Mouse (Mus musculus) testis, postnatal 14 days (tissue): ENCODE data around the gene Tmem117.

ENCODE experiments used
- DNase-seq: peaks from one replicate; pipeline ENCODE4 v3.0.0; 2021; ENCODE audit warnings: low spot score

Gene Tmem117

DNA sequence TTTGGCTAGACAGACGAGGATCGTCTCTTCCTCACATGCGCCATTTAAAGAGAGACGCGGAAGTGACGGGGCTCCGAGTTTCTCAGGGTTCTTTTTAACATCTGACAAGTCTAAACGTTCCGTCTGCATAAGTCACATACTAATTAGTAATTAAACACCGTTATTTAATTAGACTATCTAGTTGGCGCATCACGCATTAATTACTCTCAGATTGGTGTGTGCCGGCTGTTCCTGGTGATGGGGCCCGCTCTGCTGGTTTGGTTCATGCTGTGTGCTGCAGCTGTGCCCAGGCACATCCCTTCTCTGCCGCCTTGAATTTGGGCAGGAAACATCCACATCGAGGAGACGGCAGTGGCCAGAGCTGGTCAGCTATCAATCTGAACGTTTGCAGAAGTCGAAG is 142.7 kb downstream of the Tmem117 start:
- no peak for DNase-seq

DNA sequence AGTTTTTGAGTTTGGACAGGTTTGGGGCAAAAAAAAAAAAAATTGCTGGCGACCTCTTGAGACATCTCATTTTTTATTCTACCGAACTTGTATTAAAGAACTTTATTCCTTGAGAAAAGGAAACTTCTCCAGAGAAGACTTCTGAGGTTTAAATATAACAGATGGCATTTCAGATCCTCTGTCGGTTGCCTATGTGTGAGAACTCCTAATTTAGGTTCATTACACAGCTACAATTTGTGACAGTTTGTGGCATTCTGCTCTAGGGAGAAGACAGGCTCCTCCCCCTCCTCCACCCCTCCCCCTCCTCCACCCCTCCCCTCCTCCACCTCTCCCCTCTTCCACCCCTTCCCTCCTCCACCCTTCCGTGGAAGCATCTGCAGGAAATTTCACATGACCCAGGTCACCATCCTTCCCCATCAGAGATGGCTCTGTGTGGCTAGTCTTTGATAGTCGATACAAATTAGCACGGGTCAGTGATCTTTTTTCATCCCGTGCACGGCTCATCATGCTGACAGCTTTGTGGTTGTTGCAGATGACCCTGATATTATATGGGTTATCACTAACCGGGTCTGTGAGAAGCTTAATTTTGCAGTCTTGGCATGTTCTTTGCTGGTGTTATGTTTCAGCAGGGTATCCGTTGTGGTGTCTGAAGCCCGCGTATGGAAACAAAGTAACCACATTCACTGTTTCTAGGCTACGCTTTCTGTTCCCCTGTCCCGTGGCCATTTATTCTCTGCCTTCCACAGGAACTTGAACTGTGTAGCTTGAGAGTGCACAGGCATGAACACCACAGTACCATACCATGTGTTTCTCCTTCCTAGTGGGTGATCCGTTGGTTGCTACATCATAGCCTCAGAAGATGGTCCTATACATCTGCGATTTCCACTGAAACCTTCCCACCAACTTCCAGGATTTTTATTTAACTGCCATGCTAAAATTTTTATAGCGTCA is 147.4 kb downstream of the Tmem117 start:
- peak; percentile 12 for DNase-seq

DNA sequence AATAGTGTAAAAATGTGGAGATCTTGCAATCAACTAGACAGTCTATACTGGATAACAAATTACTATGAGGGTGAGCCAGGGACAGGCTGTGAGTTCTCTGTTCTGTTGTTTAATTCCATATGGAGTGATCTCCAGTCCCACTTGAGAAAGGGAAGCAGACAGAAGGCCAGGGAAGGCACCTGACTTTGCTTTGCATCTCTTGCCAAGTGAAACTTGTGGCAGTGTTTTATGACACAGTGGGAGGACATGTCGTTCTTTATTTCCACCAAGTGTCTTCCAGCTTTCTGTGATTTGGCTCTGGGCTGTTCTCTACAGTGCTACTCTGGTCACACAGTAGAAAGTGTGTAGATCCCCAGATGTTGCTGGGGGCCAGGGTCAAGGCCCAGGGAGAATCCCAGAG is 152.5 kb downstream of the Tmem117 start:
- DNase-seq = no peak

DNA sequence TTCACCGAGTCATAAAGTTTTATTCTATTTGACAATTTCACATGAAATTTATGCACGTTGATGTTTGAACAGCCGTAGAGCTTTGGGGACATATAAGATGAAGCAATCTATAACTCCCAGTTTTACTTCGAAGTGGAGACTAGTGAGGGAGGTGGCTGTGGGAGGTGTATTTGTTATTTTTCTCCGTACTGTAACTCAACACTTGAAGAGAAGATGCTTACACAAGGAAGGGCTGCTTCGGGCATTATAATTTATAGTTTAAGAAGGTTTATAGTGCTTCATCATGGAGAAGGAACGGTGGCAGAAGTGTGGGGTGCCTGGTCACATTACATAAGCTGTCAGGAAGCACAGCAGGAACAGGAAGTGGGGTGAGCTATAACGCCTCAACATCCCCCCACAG is 164.4 kb downstream of the Tmem117 start:
- DNase-seq = no peak

DNA sequence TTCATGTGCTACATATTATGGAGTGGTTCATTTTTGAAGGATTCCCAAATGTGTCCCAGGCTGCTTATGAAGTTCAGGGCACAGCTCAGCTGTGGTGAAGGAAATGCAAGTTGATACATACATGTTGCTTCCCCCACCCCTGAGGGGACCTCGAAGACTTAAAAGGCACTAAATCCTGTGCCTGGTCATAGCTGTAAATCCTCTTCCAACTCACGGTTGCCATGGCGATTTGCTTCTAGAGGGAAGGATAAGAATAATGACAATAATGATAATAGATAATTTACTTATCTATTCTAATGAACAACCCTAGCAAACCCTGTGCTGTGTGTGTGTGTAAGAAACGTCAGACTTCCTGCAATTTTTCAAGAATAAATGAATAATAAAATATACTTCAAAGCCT is 166.5 kb downstream of the Tmem117 start:
- no peak for DNase-seq

DNA sequence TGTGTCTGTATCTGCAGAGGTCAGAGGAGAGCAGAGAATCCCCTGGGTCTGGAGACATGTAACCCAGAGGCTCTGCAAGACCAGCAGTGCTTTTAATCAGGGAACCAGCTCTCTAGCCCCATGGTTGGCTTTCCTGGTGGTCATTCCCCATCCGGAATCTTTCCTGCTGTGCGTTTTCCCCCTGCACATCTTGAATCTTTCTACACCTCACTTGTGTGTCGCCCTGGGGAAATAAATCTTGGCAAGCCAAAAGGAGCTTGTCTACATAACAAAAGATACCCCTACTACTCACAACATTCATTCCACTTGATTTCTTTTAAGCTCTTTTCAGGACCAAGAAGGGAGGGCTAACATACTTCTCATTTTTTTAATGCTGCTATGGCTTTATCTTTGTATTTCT is 169.2 kb downstream of the Tmem117 start:
- no peak for DNase-seq

DNA sequence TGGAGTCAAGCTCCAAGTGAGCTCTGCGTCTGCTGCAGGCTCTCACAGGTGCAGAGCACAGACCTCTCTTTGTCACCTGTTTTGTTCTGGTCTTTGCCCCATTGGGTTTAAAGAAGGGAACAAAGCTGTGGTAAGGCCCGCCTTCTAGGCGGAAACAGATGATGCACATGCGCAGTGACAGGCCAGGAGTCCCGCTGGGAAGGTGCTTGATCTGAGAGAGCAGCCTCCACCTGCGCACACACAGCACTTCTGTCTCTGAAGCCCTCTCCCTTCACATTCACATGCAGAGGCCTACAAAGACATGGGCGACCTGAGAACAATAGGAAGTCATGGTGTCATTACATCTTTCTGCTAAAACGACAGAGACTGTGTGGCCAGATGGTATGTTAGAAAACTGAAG is 172.4 kb downstream of the Tmem117 start:
- no peak for DNase-seq

DNA sequence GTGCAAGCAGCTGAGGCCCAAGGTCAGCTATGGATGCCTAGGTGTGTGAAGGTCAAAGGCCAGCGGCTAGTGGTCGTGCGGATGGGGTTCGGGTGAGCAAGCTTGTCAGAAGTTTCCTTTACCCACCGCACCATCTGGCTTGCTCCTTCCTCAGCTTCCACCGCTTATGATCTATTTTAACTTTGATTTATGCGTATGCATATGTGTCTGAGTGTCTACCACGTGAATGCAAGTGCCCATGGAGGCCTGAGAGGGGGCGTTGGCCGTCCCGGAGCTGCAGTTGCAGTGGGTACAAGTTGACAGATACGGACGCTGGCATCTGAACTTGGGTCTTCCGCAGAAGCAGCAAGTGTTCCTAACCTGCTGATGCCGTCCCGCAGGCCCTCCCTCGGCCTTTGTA is 173.8 kb downstream of the Tmem117 start:
- DNase-seq = no peak

DNA sequence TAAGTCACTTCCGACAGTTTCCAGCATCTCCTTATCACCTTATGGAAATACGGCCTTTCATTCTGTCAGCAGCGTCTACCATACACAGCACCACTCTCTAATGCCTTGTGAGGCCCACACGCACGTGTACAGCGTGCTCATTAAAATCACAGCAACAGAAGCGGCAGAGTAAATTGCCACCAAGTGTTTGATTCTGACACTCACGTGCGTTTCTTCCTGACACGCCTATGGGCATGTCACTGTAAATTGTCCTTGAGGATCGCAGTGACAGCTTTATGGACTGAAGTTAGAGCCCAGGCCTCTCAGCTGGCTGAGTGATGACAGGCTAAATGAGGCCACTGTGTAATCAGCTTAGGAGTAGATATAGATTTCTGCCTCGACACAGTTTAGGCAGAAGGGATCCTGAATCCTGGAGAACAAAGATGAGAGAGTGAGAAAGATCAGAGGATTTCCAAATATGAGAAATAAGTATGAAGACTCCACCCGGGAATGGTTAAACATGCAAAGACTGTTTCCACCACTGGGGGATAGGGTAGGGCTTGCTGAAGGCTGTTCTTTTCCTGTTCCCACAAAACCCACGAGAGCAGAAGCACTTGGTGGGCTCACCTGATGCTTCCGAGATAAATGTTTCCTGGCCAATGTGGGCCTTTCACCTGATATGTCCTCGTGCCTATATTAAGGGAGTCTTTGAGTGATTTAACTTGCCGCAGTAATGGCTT is 174.8 kb downstream of the Tmem117 start:
- no peak for DNase-seq

DNA sequence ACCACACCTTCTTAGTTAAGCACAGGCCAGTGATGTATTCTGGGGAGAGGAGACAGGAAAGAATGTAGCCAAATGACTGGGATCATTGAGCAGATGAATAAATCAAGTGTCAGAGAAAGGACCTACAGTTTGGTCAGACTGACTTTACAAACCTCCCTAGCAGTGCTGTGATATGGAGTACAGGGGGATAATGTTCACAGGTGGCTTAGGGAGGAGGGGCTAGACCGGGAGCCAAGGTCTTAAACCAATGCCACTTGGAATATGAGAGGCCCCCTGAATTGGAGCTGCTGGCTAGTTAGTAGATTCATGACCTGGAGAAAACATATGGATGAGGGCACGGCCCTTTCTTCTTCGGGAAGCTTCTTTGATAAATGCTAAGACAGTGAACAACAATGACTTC is 177.0 kb downstream of the Tmem117 start:
- no peak for DNase-seq

DNA sequence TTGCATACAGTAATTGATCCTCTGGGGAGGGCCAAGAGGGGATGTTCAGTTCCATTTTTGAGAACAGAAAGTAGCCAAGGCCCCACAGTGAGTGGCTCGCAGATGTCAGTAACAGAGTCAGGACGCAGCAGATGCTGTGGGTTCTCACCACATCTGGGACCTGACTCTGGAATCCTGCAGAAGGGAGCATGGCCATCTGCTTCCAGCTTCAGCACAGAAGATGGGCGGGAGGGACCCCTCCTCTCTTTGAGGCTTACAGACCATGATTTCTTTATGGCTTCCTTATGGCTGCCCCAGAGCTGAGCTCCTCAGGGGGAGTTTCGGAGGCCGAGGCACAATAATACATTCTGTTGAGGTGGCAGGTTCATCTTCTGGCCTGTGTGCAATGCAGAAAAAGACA is 182.5 kb downstream of the Tmem117 start:
- no peak for DNase-seq

DNA sequence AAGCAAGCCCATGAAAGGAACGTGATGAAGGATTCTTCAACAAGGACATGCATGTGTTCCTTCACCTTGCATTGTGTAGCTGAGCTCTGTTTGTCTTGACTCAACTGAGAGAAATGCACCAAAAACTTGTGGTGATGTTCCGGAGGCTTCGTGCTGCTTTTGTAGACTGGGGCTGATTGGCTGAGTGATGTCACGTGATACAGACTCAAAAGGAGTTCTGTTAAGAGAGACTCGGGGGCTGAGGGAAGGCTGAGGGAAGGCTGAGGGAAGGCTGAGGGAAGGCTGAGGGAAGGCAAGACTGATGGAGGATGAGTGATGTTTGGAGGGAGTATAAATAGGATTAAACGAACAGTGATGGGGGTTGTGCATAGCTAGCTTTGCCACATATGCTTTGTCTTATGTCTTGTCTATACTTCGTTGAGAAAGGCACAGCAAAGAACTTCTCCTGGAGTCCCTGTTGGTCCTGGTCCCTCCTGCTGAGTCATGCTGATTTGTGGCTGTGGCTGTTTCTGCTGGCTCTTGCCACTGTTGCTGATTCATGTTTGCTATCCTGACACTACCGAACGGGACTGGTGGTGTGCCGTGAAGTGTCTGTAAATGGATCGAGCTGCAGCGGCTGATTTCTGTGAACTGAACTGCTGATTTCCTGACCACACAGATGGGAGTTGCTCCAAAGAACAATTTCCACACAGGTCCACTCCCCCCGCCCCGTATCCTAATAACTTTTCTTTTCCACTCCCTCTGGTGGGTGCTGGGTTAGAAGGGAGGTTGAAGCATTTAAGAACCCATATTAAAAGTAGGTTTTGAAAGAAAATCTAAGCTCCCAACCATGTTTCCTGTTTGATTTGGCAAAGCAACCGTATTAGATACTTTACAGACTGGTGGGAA is 185.4 kb downstream of the Tmem117 start:
- DNase-seq = no peak

DNA sequence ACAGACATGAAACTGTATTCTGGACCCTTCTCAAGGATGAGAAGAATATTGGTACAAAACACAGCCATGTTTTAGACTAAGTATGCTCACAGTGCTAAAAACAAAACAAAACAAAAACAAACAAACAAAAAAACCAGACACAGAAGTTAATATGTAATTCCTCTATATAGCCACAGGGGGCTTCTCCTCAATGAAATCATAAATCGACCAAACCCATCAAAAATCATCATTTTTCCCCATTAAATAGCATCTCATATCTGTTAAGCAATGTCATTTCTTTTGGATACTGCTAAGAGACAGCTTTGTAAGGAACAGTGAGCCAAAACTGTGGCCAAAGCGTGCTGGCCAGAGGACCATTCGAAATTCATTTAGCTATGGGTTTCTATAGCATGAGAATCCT is 206.6 kb downstream of the Tmem117 start:
- no peak for DNase-seq

DNA sequence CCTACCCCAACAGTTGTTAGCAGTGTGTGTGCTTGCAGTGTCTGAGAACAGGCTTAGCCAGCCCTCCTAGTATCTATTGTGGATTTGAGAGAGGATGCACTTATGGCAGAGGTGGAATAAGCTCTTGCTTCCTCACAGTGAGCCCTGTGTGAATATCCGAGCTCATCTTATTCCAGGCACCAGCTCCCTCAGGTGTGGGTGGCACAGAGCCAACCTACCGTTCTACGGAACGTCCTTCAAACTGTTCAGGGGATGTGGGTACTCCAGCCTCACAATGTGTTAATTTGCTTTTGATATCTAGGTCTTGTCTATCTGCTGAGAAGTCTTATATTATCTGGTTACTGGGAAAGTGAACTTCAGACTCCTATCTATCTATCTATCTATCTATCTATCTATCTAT is 209.6 kb downstream of the Tmem117 start:
- no peak for DNase-seq

DNA sequence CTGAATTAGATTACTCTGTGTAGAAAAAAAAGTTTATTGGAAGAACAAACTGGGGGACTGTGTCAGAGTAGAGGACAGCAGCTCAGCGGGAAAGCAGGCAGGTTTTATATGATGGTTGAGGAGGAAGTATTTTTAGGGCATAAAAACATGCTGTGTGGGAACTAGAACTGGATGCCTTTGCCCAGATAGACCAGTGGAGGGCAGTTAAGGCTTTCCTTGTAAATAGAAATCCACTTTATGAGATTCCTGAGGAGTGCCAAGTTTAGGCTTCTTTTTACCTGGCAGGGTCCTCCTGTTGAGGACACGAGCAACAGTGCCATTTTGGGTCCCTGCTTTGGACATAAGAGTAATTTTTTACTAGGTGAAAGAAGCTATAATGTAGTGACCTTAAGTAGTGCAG is 218.5 kb downstream of the Tmem117 start:
- DNase-seq = no peak

DNA sequence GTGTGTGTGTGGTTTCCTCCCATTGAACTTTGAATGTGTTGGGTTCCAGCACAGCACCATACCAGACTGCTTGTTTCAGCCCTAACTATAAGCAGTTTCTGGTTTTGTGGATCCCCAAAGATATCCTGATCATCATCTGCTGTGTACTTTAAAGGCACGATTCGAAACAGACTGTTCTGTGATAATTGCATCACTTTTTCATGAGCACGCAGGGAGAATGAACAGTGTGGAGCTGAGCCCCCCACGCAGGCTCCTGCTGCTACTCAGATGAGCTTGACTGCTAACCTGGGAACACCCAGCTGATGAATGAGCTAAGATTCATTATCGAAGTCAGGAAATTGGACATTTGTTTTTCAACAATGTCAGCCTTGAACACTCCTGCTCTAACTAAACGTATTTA is 230.6 kb downstream of the Tmem117 start:
- no peak for DNase-seq

DNA sequence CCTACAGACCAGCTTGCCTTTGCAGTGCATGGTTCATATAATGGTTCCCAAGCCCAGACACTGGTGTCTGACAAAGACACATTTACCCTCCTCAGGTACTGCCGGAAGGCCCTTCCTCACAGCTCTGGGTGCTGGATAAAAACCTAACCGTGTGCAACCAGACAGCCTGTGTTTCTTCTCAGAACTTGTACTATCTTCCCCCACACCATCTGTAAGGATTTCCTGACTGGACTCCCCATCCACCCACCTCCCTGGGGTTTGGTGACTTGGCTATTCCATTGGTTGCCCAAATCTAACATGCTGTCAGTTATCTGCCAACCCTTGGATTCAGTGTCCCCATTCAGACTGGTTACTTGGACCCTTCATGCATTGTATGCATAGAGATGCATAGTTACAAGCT is 232.1 kb downstream of the Tmem117 start:
- DNase-seq = no peak

DNA sequence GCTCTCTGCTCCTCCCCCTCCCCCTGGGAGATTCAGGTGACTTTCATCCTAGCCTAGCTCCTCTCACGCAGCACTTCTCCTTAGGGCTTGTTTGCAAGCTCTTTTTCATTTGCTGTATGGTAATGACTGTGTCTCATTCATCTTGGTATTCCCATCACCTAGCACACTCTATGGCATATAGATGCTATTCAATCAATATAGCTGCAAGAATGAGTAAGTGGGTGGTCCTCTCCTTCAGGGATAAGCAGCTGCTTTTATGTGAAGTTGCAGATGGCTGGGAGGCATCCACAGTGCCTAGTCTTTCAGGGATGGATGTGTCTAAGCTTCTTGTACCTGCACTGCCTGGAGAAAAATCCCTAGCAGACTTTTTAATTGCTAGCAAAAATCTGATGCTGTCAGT is 235.1 kb downstream of the Tmem117 start:
- DNase-seq = no peak

DNA sequence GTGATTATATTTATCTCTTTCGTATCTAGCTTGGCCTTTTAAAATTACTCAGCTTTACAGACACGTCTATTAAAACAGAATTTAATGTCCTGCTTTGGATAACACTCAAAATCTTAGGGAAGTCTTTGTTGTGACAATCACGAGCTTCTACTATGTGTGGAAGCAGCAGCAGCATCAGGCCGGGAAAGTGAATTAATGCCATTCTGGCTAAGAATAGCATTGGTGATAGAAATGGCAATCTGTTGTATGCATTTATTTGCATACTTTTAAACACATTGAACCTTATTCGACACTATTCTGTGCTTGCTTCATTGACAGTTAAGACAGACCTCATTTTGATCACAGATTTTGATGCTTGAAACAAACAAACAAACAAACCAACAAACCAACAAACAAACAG is 239.3 kb downstream of the Tmem117 start:
- DNase-seq = no peak

DNA sequence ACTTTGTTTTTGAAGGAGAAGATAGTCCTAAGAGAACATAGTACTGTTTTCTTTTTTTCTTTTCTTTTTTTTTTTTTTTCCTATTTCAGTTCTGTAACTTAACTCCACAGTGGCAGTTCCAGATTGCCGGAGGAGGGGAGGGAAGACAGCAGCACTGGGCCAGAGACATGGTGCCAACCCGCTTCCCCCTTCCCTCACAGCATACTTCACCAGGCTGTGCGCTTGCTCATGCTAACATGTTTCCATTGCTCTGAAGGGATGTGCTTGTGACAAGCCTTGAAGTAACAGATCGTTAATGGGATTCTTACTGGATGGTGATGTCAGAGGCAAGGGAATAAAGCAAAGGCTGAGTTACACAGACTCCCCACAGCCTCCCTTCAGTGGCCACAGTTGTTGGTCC is 256.0 kb downstream of the Tmem117 start:
- DNase-seq = no peak

DNA sequence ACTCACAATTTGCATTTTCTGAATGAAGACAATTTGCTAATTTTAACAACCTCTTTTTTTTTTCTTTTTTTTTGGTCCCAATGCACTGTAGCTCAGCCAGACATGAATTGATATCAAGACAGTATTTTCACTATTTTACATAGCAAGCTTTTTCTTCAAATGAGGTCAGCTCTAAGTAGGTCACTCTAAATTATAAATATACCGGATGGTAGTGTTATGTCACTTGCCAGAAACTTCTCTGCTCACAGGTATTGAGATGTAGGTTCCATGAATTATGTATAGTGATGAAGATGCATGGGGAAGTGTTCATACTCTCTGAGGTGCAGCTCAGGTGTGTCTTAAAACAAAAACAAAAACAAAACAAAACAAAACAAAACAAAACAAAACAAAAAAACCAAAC is 264.2 kb downstream of the Tmem117 start:
- DNase-seq = no peak

DNA sequence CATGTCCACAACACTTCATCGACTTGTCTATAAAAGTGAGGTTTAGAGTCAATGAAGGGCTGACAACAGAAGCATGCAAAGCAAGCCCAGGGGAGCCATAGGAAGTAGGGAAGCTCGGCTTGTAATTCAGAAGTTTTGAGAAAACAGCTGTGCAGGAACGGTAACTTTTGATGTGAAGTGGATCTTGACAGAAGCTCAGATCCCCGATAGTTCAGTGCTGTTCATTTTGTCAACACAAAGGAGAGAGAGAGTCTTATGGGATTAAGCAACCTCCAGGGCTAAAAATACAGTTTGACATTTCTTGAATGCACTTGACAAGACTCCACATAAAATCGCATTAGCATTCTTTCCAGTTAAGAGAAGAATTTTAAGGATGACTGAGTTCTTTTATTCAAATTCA is 265.1 kb downstream of the Tmem117 start:
- DNase-seq = no peak

DNA sequence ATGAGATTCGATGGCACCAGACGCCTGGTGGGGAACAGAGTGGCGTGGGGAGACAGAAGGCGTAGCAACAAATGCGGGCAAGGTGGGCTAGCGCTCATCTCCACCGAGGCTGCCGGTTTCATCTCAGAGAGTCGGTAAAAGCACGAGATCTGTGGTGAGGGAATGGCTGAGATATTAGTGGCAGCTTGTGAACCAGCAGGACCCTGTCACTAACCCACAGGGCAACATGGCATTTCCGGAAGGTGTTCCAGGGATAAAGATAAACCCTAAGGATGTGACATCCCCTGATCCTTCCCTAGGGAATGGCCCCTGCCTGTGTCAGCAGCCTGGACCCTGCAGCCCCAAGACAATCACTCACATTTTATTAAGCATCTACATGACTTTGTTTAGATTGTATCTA is 266.6 kb downstream of the Tmem117 start:
- no peak for DNase-seq
